19 mouse cellular contexts compared by ENCODE assay signal in genomic region chr10:94543956-94544355, GRCm38 (mm10).
A peak's percentile ranks its signal among the peaks of the same experiment; 100 is the strongest.
DNase-seq lines count a peak whose midpoint lies in the region; ATAC-seq and TF ChIP-seq lines count a peak whose summit lies in the region.
"Had no signal": no experiment of that assay in that cellular context is flagged by ENCODE, and none has a peak within 500 bp of the region (broad histone marks: within the 10 kb centered on the region; RNA-seq: fewer than 3 reads in every experiment).

No protein-coding gene starts in this region.

- no peak overlapping the region for H3K27ac ChIP-seq in heart, postnatal 0 days (ENCODE audit: low read depth)
- no peak overlapping the region for H3K27ac ChIP-seq in forebrain, embryonic 16.5 days (ENCODE audit: low read length)
- H3K27ac ChIP-seq: embryonic facial prominence, embryonic 12.5 days; kidney, postnatal 0 days; midbrain, embryonic 12.5 days had no signal

- 0 out of 2 replicates have a peak, but pooled peaks cover 6% of the 10 kb centered on the region for H3K36me3 ChIP-seq in heart, postnatal 0 days (replicated peaks; ENCODE audit: control insufficient read depth, insufficient read depth, low read length)
- no peaks in the 10 kb centered on the region for H3K36me3 ChIP-seq in forebrain, embryonic 16.5 days (ENCODE audit: control insufficient read depth, insufficient read depth)
- no peaks in the 10 kb centered on the region for H3K36me3 ChIP-seq in myocyte (ENCODE audit: control insufficient read depth, insufficient read depth)
- H3K36me3 ChIP-seq: midbrain, embryonic 12.5 days had no signal

- 17% methylated on average over 8 of the region's 8 CpGs for WGBS in heart, postnatal 0 days
- WGBS in forebrain, embryonic 16.5 days, result 25% methylated on average over 8 of the region's 8 CpGs

- no peak for TF ChIP-seq POLR2A in myocyte (IDR thresholded peaks at IDR 0.05; ENCODE audit: insufficient read length, low read depth)

- no peak for TF ChIP-seq EP300 in heart, postnatal 0 days (IDR thresholded peaks at IDR 0.05; ENCODE audit: low read depth)

- no peak overlapping the region for H3ac ChIP-seq in myocyte (ENCODE audit: control insufficient read depth, insufficient read length)

- peaks cover 7% of the 10 kb centered on the region; the same call in 1 of the 2 replicates for H3K4me1 ChIP-seq in heart, postnatal 0 days (ENCODE audit: control insufficient read depth, insufficient read depth)
- peaks cover 21% of the 10 kb centered on the region for H3K4me1 ChIP-seq in forebrain, embryonic 16.5 days (replicated peaks; ENCODE audit: control insufficient read depth, insufficient read depth, low read length)

- H3K4me2 ChIP-seq in heart, postnatal 0 days (ENCODE audit: low read depth, low read length), result 0 out of 2 replicates have a peak overlapping the region, but pooled peaks have one; percentile 11
- H3K4me2 ChIP-seq in forebrain, embryonic 16.5 days (ENCODE audit: low read length), result 0 out of 2 replicates have a peak overlapping the region, but pooled peaks have one; percentile 0
- H3K4me2 ChIP-seq in myocyte (ENCODE audit: low read depth), result peak overlapping the region; percentile 9
- H3K4me2 ChIP-seq: embryonic facial prominence, embryonic 12.5 days; midbrain, embryonic 12.5 days had no signal

- H3K79me2 ChIP-seq in myocyte (ENCODE audit: control insufficient read depth, insufficient read depth), result peaks cover 23% of the 10 kb centered on the region

- no peak for TF ChIP-seq CTCF in heart, postnatal 0 days (IDR thresholded peaks at IDR 0.05; ENCODE audit: low read depth)

- DNase-seq in frontal cortex, postnatal 14 days (ENCODE audit: low spot score in 2 of 2), result no peak
- no peak for DNase-seq in heart, postnatal 0 days (ENCODE audit: low spot score)
- DNase-seq in heart, adult 8-10 months (ENCODE audit: low spot score), result no peak
- DNase-seq in adrenal gland, adult 2 months, result no peak
- no peak for DNase-seq in spleen, postnatal 36 days (ENCODE audit: low spot score in 2 of 2)
- DNase-seq: adrenal gland, postnatal 25 days; cerebellum, adult 9-10 months; liver; lung, adult 18-20 months; lung, postnatal 36 days; thymus, adult 18-20 months had no signal

- peaks cover 7% of the 10 kb centered on the region; the same call in 1 of the 2 replicates for H3K9me3 ChIP-seq in heart, postnatal 0 days (replicated peaks; ENCODE audit: control insufficient read depth, low read length)
- peaks cover 4% of the 10 kb centered on the region; the same call in 1 of the 2 replicates for H3K9me3 ChIP-seq in forebrain, embryonic 16.5 days (ENCODE audit: control insufficient read depth, low read length)

- ATAC-seq in frontal cortex, adult (ENCODE audit: low TSS enrichment), result peak; percentile 56; the same call in 1 of the 2 replicates
- no peak for ATAC-seq in heart, postnatal 0 days (ENCODE audit: insufficient read depth, low read depth)
- peak; percentile 15 for ATAC-seq in forebrain, embryonic 16.5 days
- ATAC-seq: hindbrain, embryonic 16.5 days; intestine, postnatal 0 days had no signal

- H3K27me3 ChIP-seq in heart, postnatal 0 days (ENCODE audit: control insufficient read depth, insufficient read depth, low read length), result no peaks in the 10 kb centered on the region
- no peaks in the 10 kb centered on the region for H3K27me3 ChIP-seq in forebrain, embryonic 16.5 days (replicated peaks; ENCODE audit: control insufficient read depth, insufficient read depth, low read length)
- H3K27me3 ChIP-seq in myocyte (ENCODE audit: control insufficient read depth, insufficient read depth, insufficient read length), result no peaks in the 10 kb centered on the region
- H3K27me3 ChIP-seq: embryonic facial prominence, embryonic 12.5 days; midbrain, embryonic 12.5 days had no signal

- H3K9ac ChIP-seq in heart, postnatal 0 days (replicated peaks; ENCODE audit: low read depth, low read length), result no peak overlapping the region
- H3K9ac ChIP-seq in forebrain, embryonic 16.5 days (replicated peaks; ENCODE audit: low read depth, low read length), result no peak overlapping the region
- H3K9ac ChIP-seq: embryonic facial prominence, embryonic 12.5 days; midbrain, embryonic 12.5 days had no signal

- H3K4me3 ChIP-seq in heart, postnatal 0 days (ENCODE audit: low read depth, low read length), result no peak overlapping the region
- no peak overlapping the region for H3K4me3 ChIP-seq in forebrain, embryonic 16.5 days (replicated peaks; ENCODE audit: low read length)
- no peak overlapping the region for H3K4me3 ChIP-seq in myocyte
- H3K4me3 ChIP-seq: embryonic facial prominence, embryonic 12.5 days; midbrain, embryonic 12.5 days had no signal

TF ChIP-seq in myocyte, 11 proteins besides CTCF, POLR2A, EP300 and RAD21:
- peak; percentile 71 for TF ChIP-seq SRF (IDR thresholded peaks at IDR 0.05; ENCODE audit: control insufficient read depth, insufficient read length, low read depth)
- peak; percentile 41 to 73 (median 43) for TF ChIP-seq MYOG (IDR thresholded peaks at IDR 0.05; ENCODE audit: control insufficient read depth in 1 of 3, insufficient read depth in 1 of 3, insufficient read length in 2 of 3, low read depth in 2 of 3)
- TF ChIP-seq MYOD1 (IDR thresholded peaks at IDR 0.05; ENCODE audit: control insufficient read depth in 1 of 3, insufficient read length in 2 of 3, low read depth in 2 of 3), result peak in 2 of 3 experiments; percentile 24 to 38
- no peak for TF ChIP-seq E2F4 (IDR thresholded peaks at IDR 0.05; ENCODE audit: insufficient read depth)
- no peak for TF ChIP-seq MAX (IDR thresholded peaks at IDR 0.05; ENCODE audit: low read depth)
